Mouse (Mus musculus): ENCODE data around the gene Gm49776.

DNA sequence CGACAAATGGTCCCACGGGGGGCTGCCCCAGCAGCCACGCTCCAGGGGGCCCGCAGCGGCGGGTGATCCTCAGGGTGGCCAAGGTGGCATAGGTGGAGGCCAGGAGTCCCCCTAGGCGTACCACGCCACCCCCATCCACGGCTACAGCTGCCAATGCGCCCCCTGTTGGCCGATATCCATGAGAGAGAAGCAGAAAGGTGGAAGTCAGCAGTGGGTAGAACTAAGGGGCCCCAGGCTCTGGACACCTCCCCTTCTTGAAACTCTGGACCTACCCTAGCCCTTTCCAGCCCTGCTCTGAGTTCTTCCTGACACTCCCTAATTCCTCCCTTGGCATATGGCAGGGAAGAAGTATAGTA is 36.6 kb downstream of the Gm49776 start:
- peak; percentile 21; the same call in 1 of the 2 replicates for TF ChIP-seq CTCF (IDR thresholded peaks at IDR 0.05; ENCODE audit: extremely low read depth, insufficient read length, insufficient replicate concordance, low read depth, low read length)
- TF ChIP-seq POLR2A (IDR thresholded peaks at IDR 0.05; ENCODE audit: low read depth, low read length), result no peak
